Mouse (Mus musculus): Measurements from ENCODE around the gene Gm3149.
"Not testable (repeated sequence)": the region's sequence is repeated elsewhere in the genome, so short reads cannot be mapped to it uniquely, and the experiment has no call there.

Gm3149 gene

GRCm38 (mm10) chr14:4316983-4317382 is at the start of gene Gm3149:
TSS of gene Gm3149 (plus strand) at chr14:4317283.
- DNase-seq (ENCODE audit: low spot score): not testable (repeated sequence)

GRCm38 (mm10) chr14:4269238-4269950 is 47.7 kb upstream of the Gm3149 start:
- DNase-seq (ENCODE audit: low spot score): not testable (repeated sequence)

GRCm38 (mm10) chr14:4279828-4280227 is 37.3 kb upstream of the Gm3149 start:
- DNase-seq (ENCODE audit: low spot score): not testable (repeated sequence)

- not testable (repeated sequence) for DNase-seq (ENCODE audit: low spot score)
Observed at GRCm38 (mm10) chr14:4334476-4335080, 17.5 kb downstream of the Gm3149 start, which contains the start of gene 2610042L04Rik. TSS of gene 2610042L04Rik (plus strand) at chr14:4334763.

GRCm38 (mm10) chr14:4335506-4335905 is 18.4 kb downstream of the Gm3149 start:
- DNase-seq (ENCODE audit: low spot score): not testable (repeated sequence)

- not testable (repeated sequence) for DNase-seq (ENCODE audit: low spot score)
Observed at GRCm38 (mm10) chr14:4368991-4369390, 51.9 kb downstream of the Gm3149 start.

- DNase-seq (ENCODE audit: low spot score): not testable (repeated sequence)
Observed at GRCm38 (mm10) chr14:4369691-4370090, 52.6 kb downstream of the Gm3149 start.

Data from layer of hippocampus, adult 11-12 months (tissue).